Mouse (Mus musculus) Patski (cell line): Measurements from ENCODE around the gene Lpar5. TPM values are rescaled to one million over a fixed set of nuclear protein-coding genes. Genes with fewer than 3 reads are reported as not detected.
"Not testable (repeated sequence)": the region's sequence is repeated elsewhere in the genome, so short reads cannot be mapped to it uniquely, and the experiment has no call there.

Experiments used
- ATAC-seq: fragments of 100-300 bp; one replicate; pipeline ENCODE4 v1.8.0; 2021
- CTCF ChIA-PET: fragments of 350-600 bp; sonication (Branson Sonifier 250); formaldehyde crosslinking; loops from one replicate; lab custom pipeline; 2022; ENCODE audit warnings: inconsistent platforms; lab: Charles Lee
- POLR2A ChIA-PET: fragments of 350-600 bp; sonication (Branson Sonifier 250); formaldehyde crosslinking; loops from one replicate; lab custom pipeline; 2022; ENCODE audit warnings: antibody characterized with exemption, inconsistent platforms; lab: Charles Lee
- DNase-seq: peaks from one replicate; pipeline ENCODE4 v3.0.0-alpha.2; 2011; ENCODE audit warnings: low read depth, low spot score
- H3K27me3 ChIP-seq: fragments of 371-371 bp; one replicate; pipeline ENCODE4 v1.5.1; 2021
- CTCF ChIP-seq: fragments of 100-300 bp; IDR thresholded peaks from one replicate; pipeline ENCODE4 v1.5.1; 2021
- in situ Hi-C: fragments of 300-500 bp; cut with MboI; formaldehyde crosslinking; loops from 3 replicates; pipeline ENCODE4 v1.11.1; 2018; ENCODE audit warnings: low pct_unique_long_range_greater_than_20kb, mixed read lengths
- polyA plus RNA-seq: library from polyadenylated mRNA; unstranded; gene quantifications from one replicate; pipeline ENCODE4 v1.2.3, GENCODE M21; 2021

The Lpar5 gene
- polyA plus RNA-seq, result not detected

DNA sequence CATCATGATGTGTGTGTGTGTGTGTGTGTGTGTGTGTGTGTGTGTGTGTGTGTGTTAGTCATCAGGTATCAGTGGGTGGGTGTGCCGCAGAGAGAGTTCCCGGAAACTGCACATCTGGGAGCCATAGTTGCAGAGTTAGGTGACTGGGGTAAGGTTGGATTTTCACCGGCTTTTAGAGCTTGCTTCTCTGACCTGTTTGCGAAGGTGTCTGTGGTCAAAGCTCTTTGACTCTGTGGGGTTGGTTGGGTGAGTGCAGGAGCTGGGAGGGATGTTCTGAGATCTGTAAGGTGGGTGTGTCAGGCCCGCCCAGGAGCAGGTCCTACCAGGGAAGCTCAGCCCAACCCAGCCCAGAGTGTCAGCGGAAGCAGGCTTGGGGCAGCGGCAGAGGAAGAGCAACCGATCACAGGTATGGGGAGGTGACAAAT lies at the start of gene Lpar5:
Lpar5 (plus strand) TSS at position 350 of the 425 bp plus-strand sequence.
- ATAC-seq (no peak), DNase-seq (no peak)
- ChIA-PET POLR2A (no interaction called here), CTCF (interaction anchor here (1.5 to 1.6 kb wide), 2 partner anchors 21 kb away, joined by 4 to 5 read pairs; no protein-coding TSS in a partner anchor)
- no peak for TF ChIP-seq CTCF
- no peaks in the 10 kb centered on the region for H3K27me3 ChIP-seq
- in situ Hi-C loops, result no loop called here

DNA sequence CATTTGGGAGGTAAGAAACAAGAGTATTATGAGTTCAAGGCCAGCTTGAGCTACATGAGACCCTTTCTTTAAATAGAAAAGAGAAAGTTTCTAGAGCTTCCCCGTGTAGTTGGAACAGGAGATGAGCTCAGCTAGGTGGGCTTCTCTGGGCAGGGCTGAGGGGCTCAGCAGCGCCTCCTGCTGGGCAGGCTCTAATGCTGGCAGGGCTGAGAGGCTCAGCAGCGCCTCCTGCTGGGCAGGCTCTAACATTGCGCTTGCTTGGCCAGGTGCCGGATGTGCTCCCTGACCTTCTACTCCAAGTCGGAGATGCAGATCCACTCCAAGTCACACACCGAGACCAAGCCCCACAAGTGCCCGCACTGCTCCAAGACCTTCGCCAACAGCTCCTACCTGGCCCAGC lies 37.2 kb upstream of the Lpar5 start:
- ATAC-seq, H3K27me3 ChIP-seq, in situ Hi-C loops, DNase-seq: not testable (repeated sequence)
- ChIA-PET POLR2A (interaction anchor here (0.6 to 1.0 kb wide), 2 partner anchors 9 to 249 kb away, joined by 3 to 4 read pairs; no protein-coding TSS in a partner anchor), CTCF (interaction anchor here (0.7 to 1.7 kb wide), 13 partner anchors 8 to 171 kb away, joined by 3 to 8 read pairs (median 3); partner anchors contain the start of gene Ing4)
- TF ChIP-seq CTCF, result peak; percentile 100

- ChIA-PET POLR2A (no interaction called here), CTCF (no interaction called here)
- DNase-seq (no peak), ATAC-seq (no peak)
- no peak for TF ChIP-seq CTCF
- in situ Hi-C loops, result no loop called here
- H3K27me3 ChIP-seq, result no peaks in the 10 kb centered on the region
Measured at GRCm38 (mm10) chr6:125031604-125032003, 36.1 kb upstream of the Lpar5 start.

DNA sequence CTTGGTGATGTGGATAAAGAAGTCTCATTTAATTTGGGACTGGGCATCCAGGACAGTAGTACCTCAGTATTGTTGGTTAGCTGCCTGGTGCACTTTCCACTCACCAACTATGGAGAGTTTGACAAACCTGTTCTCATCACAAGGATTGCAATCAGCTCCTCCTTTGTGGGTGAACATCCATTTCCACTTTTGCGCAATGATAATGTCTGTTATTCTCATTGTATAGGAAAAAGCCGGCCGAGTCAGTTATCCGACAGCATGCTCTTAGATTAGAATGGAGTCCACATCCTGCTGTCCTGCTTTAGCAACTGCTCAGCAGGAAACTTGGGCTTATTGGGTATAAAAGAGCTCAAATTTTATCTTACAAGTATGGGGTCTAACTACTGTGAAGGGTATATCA lies 29.1 kb upstream of the Lpar5 start:
- ChIA-PET CTCF (interaction anchor here (0.8 to 1.9 kb wide), 5 partner anchors 8 to 135 kb away, joined by 3 to 6 read pairs (median 3); no protein-coding TSS in a partner anchor), POLR2A (interaction anchor here (0.7 to 1.5 kb wide), 5 partner anchors 18 to 102 kb away, joined by 3 to 5 read pairs (median 4); partner anchors contain the start of gene Zfp384)
- no peak for TF ChIP-seq CTCF
- no peak for ATAC-seq
- in situ Hi-C loops, result no loop called here
- H3K27me3 ChIP-seq, result no peaks in the 10 kb centered on the region
- DNase-seq, result no peak

DNA sequence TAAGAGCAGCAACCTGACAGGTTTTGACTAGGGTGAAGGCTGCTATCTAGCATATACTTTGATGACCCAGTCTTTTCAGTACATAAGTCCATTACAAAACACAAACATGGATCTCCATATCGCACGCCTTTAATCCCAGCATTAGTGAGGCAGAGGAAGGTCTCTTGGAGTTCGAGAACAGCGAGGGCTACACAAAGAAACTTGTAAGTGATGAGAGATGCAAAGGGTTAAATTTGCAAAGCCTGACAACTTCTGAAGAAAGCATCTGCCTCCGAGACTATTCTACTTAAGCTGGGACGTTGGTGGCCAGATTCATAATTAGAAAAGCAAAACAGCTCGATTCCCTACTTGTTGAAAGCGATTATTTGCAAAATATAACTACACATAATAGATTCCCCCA lies 28.6 kb upstream of the Lpar5 start:
- POLR2A ChIA-PET, result interaction anchor here (0.7 to 1.2 kb wide), 4 partner anchors 30 to 102 kb away, joined by 3 to 5 read pairs (median 4); partner anchors contain the start of gene Zfp384
- DNase-seq (no peak), ATAC-seq (no peak)
- in situ Hi-C loops, result no loop called here
- CTCF ChIA-PET, result interaction anchor here (1.1 to 1.9 kb wide), 3 partner anchors 9 to 49 kb away, joined by 3 to 6 read pairs (median 3); no protein-coding TSS in a partner anchor
- TF ChIP-seq CTCF, result no peak
- H3K27me3 ChIP-seq, result no peaks in the 10 kb centered on the region

DNA sequence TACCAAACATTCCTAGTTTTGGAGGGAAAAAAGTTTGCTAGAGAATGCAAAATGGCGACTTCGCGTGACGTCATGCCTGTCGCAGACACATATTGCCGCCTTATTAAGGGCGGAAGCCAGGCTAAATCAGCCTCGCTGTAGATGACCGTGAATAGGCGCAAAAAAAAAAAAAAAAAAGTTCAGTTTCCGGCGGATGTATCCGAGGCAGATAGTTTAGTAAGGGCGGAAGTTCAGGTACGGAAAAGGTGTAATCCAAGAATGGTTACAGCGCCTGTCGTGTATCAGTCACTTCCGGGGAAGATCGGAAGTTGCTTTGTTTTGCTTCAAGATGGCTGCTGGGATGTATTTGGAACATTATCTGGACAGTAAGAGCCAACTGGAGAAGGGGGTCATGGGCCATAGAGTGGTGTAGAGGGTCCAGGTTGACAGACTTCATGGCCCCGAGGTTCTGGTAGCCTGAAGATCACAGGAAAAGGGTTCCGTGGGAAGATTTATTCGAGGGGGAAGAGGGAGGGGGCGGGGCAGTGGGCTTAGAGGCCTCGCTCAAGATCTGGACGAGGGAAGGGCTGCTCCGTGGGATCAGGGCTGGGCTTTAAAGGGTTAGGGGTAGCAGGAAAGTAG lies 28.1 kb upstream of the Lpar5 start, which contains the start of gene Ing4:
Ing4 (plus strand) TSS at position 228 of the 621 bp plus-strand sequence.
- ChIA-PET POLR2A (interaction anchor here (0.8 to 1.2 kb wide), 2 partner anchors 38 to 103 kb away, joined by 3 to 5 read pairs; no protein-coding TSS in a partner anchor), CTCF (interaction anchor here (1.1 to 1.9 kb wide), 3 partner anchors 9 to 48 kb away, joined by 3 to 6 read pairs (median 3); no protein-coding TSS in a partner anchor)
- peak; percentile 92 for DNase-seq
- in situ Hi-C loops, result loop anchor here (5.0 kb wide), 1 partner anchor 43 kb away; no protein-coding TSS in a partner anchor
- ATAC-seq, result peak; percentile 84
- no peaks in the 10 kb centered on the region for H3K27me3 ChIP-seq
- TF ChIP-seq CTCF, result no peak

- CTCF ChIA-PET, result no interaction called here
- POLR2A ChIA-PET, result no interaction called here
- ATAC-seq, result no peak
- no peaks in the 10 kb centered on the region for H3K27me3 ChIP-seq
- in situ Hi-C loops, result loop anchor here (5.0 kb wide), 1 partner anchor 42 kb away; no protein-coding TSS in a partner anchor
- no peak for TF ChIP-seq CTCF
- DNase-seq, result no peak
Measured at GRCm38 (mm10) chr6:125040221-125040620, 27.5 kb upstream of the Lpar5 start.

- CTCF ChIA-PET, result interaction anchor here (0.9 kb wide), 1 partner anchor 10 kb away, joined by 3 read pairs; no protein-coding TSS in a partner anchor
- TF ChIP-seq CTCF, result no peak
- DNase-seq, result no peak
- H3K27me3 ChIP-seq, result no peaks in the 10 kb centered on the region
- POLR2A ChIA-PET, result no interaction called here
- in situ Hi-C loops, result loop anchor here (5.0 kb wide), 1 partner anchor 41 kb away; no protein-coding TSS in a partner anchor
- no peak for ATAC-seq
Measured at GRCm38 (mm10) chr6:125041047-125041446, 26.7 kb upstream of the Lpar5 start.

DNA sequence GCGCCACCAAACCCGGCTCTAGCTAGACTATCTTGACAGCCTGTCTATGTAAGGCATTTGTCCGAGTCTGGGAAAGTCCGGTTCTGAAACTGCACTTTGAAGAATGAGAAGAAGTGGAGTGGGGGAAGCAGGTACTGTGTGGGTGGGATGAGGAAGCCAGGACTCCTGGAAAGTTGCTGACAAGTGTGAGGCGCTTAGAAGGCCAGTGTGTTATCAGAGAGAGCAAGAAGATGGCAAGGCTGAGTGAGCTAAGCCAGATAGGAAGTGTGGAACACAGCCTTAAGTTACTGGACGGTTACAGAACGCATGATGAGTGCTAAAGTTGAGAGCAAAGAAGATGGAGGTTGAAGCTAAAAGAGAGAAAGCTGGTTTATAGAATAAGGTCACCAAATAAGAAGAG lies 25.6 kb upstream of the Lpar5 start:
- CTCF ChIA-PET, result interaction anchor here (0.7 to 0.9 kb wide), 2 partner anchors 9 to 43 kb away, joined by 3 read pairs; no protein-coding TSS in a partner anchor
- no peak for TF ChIP-seq CTCF
- ATAC-seq, result no peak
- in situ Hi-C loops, result loop anchor here (5.0 kb wide), 1 partner anchor 40 kb away; no protein-coding TSS in a partner anchor
- DNase-seq, result no peak
- POLR2A ChIA-PET, result no interaction called here
- no peaks in the 10 kb centered on the region for H3K27me3 ChIP-seq

DNA sequence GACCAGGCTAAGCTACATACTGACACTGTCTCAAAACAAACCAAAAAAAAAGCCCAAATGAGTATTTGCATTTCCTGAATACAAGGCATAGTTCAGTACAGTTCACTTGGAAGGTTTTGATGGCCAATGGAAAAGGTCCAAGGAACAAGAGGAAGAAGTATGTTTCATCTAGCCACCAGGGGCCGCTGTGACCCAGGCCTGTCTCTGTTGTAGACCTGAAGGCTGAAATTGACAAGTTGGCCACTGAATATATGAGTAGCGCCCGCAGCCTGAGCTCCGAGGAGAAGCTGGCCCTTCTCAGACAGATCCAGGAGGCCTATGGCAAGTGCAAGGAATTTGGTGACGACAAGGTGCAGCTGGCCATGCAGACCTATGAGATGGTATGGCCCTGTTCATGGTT lies 21.0 kb upstream of the Lpar5 start:
- no peak for TF ChIP-seq CTCF
- no peaks in the 10 kb centered on the region for H3K27me3 ChIP-seq
- ATAC-seq (no peak), DNase-seq (no peak)
- in situ Hi-C loops, result no loop called here
- POLR2A ChIA-PET, result no interaction called here
- CTCF ChIA-PET, result interaction anchor here (0.7 to 2.5 kb wide), 15 partner anchors 9 to 215 kb away, joined by 3 to 8 read pairs (median 4); no protein-coding TSS in a partner anchor
